Mouse (Mus musculus): ENCODE measurements at regions not wholly inside any gene's neighbourhood (a gene's known extent, or its start where the extent isn't known, plus 50 kb on each side); places are given as distances from the start of the nearest gene placed in this dataset.

DNA sequence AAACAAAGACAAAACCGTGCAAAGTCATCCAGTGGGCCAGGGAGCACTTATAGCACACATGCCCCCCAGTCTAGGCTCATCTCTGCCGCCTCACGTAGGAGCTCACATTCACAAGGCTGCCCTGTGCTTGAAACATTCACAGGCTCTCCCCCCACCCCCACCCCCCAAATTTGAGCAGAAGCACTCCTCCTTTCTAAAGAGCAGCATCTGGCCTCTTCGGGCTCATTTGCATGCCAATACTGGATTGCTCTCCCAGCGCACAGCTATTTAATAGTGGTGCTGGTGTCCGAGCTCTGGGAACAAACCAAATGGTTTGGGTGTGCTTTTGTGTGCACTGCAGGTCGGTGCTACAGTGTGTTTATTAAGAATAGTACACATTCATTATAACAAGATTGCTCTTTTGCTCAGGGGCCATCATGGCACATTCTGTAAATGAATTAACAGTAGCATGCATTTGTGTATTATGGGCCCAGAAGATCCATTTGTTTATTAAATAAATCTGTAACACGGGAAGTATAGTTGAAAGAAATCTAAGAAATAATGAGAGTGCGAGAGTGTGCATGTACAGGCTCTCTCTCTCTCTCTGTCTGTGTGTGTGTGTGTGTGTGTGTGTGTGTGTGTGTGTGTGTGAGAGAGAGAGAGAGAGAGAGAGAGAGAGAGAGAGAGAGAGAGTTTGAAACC lies 108.3 kb upstream of the Zeb2 start:
- TF ChIP-seq CTCF (IDR thresholded peaks at IDR 0.05; ENCODE audit: low read depth, low read length) (no peak), POLR2A (IDR thresholded peaks at IDR 0.05; ENCODE audit: insufficient read depth, low read length) (no peak)
